Mouse (Mus musculus) embryonic facial prominence, embryonic 10.5 days (tissue): Measurements from ENCODE around the gene Neb. TPM values are rescaled to one million over a fixed set of nuclear protein-coding genes. Genes with fewer than 3 reads are reported as not detected.
A peak's percentile ranks its signal among the peaks of the same experiment; 100 is the strongest.

Experiments
- DNase-seq: peaks from one replicate; pipeline ENCODE4 v3.0.0-alpha.2; 2017; ENCODE audit warnings: low spot score
- H3K27ac ChIP-seq: fragments of 300-500 bp; sonication (generic); replicated peaks from 2 replicates; pipeline ENCODE4 v1.5.1; 2016; ENCODE audit warnings: mild to moderate bottlenecking
- H3K27me3 ChIP-seq: fragments of 300-500 bp; sonication (generic); replicated peaks from 2 replicates; pipeline ENCODE4 v1.6.1; 2016; ENCODE audit warnings: low read depth, mild to moderate bottlenecking; ENCODE audit not compliant: poor library complexity, severe bottlenecking
- H3K36me3 ChIP-seq: fragments of 300-500 bp; sonication (generic); replicated peaks from 2 replicates; pipeline ENCODE4 v1.6.1; 2016; ENCODE audit warnings: mild to moderate bottlenecking, moderate library complexity
- H3K4me1 ChIP-seq: fragments of 300-500 bp; sonication (generic); 2 replicates; pipeline ENCODE4 v1.6.1; 2016
- H3K4me3 ChIP-seq: fragments of 300-500 bp; sonication (generic); 2 replicates; pipeline ENCODE4 v1.5.1; 2016; ENCODE audit warnings: mild to moderate bottlenecking, moderate library complexity
- H3K9me3 ChIP-seq: fragments of 300-500 bp; sonication (generic); 2 replicates; pipeline ENCODE4 v1.6.1; 2016; ENCODE audit warnings: mild to moderate bottlenecking
- WGBS: fragments of 180-500 bp; shearing (Covaris S2); methylation state at CpG from one replicate; pipeline ENCODE4 v1.1.7; 2016; 5-methylcytosine and 5-hydroxymethylcytosine counted together
- microRNA-seq: library from miRNA; unstranded; fragments of <30 nt; microRNA quantifications from one replicate; pipeline ENCODE4, GENCODE M21; 2017
- polyA plus RNA-seq: library from polyadenylated mRNA; unstranded; fragments of >200 nt; fragmentation: Nextera tagmentation; extraction: Ambion mirVana; gene quantifications from 2 replicates; pipeline ENCODE4 v1.2.1, GENCODE M21; 2016

Gene Neb
- polyA plus RNA-seq, 1 experiment from 2014 or later: 1.00 TPM

DNA sequence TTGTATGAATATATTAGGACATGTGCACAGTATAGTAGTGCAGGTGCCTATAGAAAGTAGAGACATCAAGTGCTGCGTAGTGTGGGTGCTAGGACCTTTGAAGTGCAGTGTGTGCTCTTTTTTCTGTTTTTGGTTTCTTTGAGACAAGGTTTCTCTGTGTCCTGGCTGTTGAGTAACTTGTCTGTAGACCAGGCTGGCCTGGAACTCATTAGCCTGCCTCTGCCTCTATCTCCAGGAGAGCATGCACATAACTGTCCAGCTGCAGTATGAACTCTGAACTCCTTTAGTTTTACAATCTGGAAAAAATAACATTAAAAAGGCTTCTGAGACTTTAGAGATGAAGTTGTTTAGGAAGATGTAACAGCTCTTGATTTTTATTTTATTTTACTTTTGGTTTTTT is 264.2 kb downstream of the Neb start:
- Histone ChIP-seq H3K27ac (no peak overlapping the region), H3K36me3 (peaks cover 99% of the 10 kb centered on the region), H3K27me3 (no peaks in the 10 kb centered on the region), H3K4me1 (0 out of 2 replicates have a peak, but pooled peaks cover 3% of the 10 kb centered on the region), H3K4me3 (no peak overlapping the region), H3K9me3 (no peaks in the 10 kb centered on the region)
- 66% methylated on average over 1 of the region's 1 CpGs for whole genome bisulfite sequencing
- DNase-seq: peak; percentile 53

Small RNAs within 50 kb of the gene (microRNA-seq; reads per million reads assigned to microRNA genes)
- gene Gm22095: not detected

Other genes with a start within 250 kb of the Neb start
- gene Arl5a, start 46.4 kb upstream of the Neb start, polyA plus RNA-seq: 53.6 and 54.1 TPM in 2 replicates